Mouse (Mus musculus) adrenal gland, adult 2 months (tissue): ENCODE results near the gene Sart1. TPM values are rescaled to one million over a fixed set of nuclear protein-coding genes. Genes with fewer than 3 reads are reported as not detected.
A peak's percentile ranks its signal among the peaks of the same experiment; 100 is the strongest.

Experiments
- DNase-seq: peaks from one replicate; pipeline ENCODE4 v3.0.0; 2021
- long read RNA-seq: library from polyadenylated mRNA; stranded (forward); transcript quantifications from one replicate; pipeline ENCODE4 v2.0.0, GENCODE M21; 2021
- polyA plus RNA-seq: library from polyadenylated mRNA; depleted of rRNA; stranded (reverse); fragments of >200 nt; gene quantifications from 2 replicates; pipeline ENCODE4 v1.2.3, GENCODE M21; 2012; rRNA removed
- total RNA-seq, 2 experiments: library from RNA; stranded (reverse); gene quantifications; 2 replicates each; pipeline ENCODE4 v1.2.3; 2021

Sart1 gene
- 10 to 100 TPM; 72.2 to 88.9 TPM for total RNA-seq
- 5.4 and 8.1 TPM in 2 replicates for polyA plus RNA-seq
- long read RNA-seq, full-length matches to known transcripts = 70 of 75 reads
- long read RNA-seq, partial matches to known transcripts = 3 of 75 reads
- long read RNA-seq, other reads (novel, unspliced or antisense) = 2 of 75 reads

DNA sequence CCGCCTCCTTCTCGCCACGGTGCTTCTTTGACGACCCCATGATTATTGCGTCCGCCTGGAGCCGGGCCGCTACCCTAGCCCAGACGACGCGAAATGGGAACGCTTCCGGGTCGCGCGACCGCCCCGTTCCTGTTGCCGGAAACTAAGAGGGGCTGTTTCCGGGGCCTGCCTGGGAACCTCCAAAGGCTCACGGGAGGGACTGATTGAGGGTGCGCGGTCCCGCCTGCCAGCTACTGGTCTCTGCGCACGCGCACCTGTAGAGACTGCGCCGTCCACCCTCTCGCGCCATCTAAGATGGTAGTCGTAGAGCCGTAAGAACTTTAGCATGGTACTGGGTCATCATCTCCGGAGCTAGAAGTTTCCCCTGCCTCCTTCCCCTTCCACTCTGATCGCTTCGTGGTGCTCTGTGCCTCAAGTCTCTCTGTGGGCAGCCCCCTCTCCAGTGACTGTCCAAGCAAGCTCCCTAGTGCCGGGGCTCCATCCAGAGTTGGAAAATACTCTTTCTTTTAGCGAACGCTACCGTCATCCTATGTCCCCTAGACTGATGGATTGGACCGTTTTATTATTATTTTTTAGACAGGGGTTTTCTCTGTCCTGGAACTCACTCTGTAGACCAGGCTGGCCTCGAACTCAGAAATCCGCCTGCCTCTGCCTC, at the start of gene Sart1:
Gene Sart1, minus strand, starts transcription at position 116 of the 655 bp plus-strand sequence.
- DNase-seq = peak; percentile 97

DNA sequence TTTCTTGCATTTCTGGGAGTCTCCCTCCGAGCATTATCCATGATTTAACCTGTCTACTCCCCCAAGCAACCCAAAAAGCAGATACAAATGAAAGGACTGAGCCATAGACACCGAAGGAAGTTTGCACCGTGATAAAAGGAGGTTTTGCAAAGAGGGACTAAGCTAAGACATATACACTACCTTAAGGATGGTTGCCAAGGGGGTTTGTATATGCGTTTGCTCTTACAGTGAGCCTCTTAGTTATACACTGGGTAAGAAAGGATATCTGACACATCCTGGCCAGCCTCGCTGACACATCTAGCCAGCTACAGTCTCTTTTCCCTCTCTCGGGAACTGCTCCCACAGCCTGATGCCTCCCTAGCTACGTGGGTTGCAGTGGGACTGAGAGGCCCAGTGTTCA, 45.4 kb upstream of the Sart1 start:
- no peak for DNase-seq

DNA sequence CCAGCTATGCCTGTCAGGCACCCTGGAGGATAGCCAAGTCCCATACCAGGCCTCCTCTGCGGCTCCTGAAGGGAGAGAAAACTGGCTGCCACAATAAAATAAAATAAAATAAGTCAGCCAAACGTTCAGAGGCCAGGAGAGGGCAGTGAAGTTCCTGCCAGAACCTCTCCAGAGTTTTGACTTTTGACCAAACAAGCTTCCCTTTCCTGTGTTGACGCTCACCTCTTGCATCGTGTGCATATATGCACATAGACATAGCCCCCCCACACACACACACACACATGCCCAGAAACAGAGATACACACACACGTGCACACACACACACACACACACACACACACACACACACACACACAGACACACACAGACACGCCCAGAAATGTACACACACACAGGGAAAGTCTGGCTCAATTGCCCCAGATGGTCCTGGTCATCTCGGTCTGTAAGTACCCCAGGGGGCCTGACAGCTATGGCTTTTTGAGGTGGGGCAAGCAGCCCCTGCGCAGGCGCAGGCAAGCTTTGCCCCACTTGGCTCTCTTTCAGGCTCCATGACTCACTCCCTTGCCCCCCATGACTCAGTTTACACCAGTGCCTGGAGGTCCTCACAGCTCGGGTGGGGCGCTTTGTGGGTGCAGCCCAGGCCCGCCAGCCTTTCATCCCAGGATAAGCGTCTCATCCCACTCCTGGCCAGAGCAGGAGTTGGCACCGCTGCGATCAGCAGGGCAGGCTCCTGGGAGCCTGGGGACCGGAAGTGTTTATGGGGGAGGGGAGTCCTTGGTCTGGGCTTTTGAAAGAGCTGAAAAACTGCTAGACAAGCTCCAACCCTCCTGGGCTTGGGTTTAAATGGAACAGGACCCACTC, 44.7 kb upstream of the Sart1 start:
- DNase-seq = peak; percentile 73

DNA sequence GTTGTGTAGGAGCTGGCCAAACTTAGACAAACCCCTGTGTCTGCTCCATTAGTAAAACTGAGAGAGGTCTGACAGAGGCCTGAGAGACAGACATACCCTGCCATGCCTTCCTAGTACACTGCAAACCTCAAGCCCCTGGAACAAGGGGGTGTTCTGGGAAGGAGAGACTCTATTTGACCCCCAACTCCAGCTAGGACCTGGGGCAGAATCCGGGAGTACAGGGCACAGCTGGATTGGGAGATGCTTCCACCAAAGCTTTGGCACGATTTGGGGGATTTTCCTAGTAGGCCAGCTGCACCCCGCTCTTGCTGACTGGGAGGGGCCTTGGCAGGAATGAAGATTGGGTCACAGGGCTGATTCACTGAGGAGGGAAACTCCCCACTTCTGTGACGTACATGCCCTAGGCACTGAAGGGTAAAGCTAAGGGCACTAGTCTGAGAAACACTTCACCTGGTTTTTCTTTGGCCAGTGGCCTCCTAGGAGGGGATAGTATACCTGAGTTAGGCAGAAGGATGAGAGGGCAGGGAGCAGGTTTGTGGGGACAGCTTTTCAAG, 43.5 kb upstream of the Sart1 start:
- peak; percentile 68 for DNase-seq

DNA sequence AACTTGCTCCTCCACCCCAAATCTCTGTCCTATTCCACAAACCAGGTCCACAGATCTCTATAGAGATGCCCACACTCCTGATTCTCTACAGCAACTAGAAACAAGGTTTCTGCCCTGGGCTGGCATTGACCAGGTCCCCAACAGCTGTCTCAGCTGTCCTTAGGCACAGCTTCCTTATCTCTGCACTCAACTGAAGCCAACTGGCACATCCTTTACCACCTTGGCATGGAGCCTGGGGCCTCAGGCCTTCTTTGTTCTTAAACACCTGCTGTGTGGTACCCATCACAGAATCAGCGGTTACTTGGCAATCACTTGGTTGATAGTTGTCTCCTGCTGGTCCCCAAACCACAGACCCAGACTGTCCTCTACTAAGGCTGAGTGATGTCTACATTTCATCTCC, 41.9 kb upstream of the Sart1 start:
- no peak for DNase-seq

DNA sequence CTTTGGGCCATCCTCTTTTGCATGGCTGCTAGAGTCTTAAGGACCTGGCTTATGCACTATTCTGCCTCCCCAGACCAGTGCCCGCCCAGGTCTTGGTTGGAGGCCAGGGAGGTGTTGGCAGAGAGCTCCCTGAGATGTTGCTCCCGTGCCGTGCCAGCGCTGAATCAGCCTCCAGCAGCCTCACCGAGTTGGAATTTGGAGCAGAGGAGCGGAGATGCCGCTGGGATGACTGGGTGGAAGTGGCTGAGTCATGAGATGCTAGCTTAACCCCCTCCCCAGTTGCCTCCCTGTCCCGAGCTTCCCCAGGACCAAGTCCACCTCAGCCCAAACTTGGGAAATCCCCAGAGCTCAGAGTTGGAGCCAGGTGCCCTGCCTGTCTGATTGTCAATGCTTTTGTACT, 41.3 kb upstream of the Sart1 start:
- peak; percentile 94 for DNase-seq

DNA sequence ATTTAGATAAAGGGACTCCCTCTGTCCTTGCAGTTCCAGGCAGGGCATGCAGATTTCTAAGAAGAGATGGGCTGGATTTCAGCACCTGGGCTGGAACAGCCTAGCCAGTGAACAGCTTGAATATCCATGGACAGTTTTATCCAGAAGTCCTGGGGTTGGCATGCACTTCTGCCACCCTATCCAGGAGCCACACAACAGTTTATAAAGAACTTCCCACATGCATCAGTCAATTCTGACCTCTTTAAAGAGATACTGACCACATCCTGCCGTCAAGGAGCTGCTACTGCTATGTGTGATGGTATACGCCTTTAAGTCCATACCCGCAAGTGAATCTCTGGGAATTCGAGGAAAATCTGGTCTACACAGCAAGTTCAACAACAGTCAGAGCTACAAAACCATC, 40.7 kb upstream of the Sart1 start:
- no peak for DNase-seq

DNA sequence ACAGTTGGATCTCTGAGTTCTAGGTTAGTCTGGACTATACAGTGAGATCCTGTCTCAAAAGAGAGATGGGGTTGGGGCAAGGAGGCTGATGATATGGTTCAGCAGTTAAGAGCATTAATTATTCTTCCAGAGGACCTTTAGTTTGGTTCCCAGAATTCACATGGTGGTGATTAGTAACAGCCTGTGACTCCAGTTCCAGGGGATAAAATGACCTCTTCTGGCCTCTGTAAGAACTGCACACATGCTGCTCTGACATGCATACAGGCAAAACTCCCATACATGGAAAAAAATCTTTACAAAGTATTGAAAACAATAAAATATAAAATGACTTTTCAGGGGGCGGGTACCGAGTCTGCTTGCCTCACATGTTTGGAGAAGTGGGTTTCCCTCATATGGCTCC, 39.6 kb upstream of the Sart1 start:
- DNase-seq = no peak

DNA sequence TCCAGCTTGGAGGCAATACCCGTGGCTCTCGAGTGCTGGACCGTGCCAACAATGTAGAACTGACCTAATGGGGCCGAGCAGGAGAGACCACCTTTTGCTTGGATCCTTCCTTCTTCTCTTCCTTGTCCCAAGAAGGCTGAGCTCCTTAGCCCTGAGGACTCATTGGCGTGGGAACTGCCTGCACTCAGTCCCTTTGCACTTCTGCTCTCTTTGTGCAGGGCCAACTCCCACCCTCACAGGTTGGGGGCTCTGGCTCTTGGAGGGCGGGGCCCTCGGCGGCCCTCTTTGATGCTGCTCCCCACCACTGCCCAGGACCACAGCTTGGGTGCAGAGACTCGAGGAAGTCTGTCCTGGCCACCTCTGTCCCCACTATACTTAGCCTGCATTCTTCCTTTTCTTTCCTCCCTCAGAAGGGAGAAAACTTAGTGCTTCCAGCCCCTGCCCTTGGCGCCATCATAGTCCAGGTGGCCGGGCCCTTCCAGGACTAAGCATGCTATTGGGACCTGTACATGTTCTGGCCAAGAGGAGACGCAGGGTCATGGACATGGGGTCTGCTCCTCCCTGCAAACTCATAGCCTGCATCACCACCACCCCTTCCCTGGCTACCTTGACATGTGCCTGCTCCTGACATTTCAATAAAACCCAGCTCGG, 38.3 kb upstream of the Sart1 start:
- DNase-seq = no peak

DNA sequence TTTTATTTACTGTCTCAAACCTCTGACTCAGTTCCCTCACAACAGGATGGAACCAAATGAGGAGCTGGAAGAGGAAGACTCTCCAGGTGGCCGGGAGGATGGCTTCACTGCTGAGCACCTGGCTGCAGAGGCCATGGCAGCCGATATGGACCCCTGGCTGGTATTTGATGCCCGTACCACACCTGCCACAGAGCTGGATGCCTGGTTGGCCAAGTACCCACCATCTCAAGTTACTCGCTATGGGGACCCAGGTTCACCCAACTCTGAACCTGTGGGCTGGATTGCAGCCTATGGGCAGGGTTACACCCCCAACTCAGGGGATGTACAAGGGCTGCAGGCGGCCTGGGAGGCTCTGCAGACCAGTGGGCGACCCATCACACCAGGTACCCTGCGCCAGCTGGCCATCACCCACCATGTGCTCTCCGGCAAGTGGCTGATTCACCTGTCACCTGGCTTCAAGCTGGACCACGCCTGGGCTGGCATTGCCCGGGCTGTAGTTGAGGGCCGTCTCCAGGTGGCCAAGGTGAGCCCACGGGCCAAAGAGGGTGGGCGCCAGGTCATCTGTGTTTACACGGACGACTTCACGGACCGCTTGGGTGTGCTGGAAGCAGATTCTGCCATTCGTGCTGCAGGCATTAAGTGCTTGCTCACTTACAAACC, 37.5 kb upstream of the Sart1 start:
- no peak for DNase-seq

DNA sequence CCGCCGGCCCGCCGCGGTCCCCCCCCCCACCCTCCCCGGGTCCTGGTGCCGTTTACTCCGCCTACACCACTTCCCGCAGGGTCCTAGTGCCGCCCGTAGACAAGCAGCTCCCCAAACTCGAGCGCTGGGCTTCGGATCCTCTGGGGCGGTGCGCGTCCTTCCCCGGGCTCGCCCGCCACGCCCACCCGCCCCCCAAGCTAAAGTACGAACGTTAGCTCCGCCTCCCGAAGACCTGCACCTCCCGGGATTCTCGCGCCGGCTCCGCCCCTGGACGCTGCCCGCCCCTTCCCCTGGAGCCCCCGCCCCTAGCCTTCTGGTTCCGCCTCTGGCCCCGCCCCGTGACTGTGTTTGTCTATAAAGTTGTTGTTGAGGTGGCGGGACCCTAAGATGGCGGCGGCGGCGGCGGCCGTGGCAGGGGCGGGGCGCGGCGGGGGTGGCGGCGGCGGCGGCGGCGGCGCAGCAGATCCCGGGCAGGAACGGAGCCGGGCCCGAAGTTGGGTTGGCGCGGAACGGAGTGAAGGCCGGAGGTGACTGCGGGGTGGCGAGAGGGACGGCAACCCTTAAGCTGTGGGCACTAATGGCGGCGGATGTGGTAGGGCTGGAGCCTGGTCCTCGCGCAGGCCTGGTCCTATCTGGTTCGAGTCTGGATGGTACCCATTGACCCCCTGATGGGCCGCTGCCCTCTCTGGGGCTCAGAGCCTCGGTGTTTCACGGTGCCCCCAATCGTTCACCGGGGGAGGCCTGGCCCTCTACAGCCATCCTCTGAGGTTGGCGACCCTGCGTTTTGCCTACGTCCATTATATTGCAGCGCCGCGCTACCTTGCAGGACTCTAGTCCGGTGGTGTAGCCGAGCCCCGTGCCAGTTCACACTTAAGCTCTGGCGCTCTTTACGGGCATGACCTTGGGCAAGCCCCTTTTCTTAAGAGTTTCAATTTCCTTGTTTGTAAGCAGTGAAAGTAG, 36.6 kb upstream of the Sart1 start, which contains the start of the genes Drap1 and AI837181:
Gene Drap1, minus strand, starts transcription at position 198 of the 960 bp plus-strand sequence.
Gene AI837181, plus strand, starts transcription at position 363 of the 960 bp plus-strand sequence.
- DNase-seq = peak; percentile 96

DNA sequence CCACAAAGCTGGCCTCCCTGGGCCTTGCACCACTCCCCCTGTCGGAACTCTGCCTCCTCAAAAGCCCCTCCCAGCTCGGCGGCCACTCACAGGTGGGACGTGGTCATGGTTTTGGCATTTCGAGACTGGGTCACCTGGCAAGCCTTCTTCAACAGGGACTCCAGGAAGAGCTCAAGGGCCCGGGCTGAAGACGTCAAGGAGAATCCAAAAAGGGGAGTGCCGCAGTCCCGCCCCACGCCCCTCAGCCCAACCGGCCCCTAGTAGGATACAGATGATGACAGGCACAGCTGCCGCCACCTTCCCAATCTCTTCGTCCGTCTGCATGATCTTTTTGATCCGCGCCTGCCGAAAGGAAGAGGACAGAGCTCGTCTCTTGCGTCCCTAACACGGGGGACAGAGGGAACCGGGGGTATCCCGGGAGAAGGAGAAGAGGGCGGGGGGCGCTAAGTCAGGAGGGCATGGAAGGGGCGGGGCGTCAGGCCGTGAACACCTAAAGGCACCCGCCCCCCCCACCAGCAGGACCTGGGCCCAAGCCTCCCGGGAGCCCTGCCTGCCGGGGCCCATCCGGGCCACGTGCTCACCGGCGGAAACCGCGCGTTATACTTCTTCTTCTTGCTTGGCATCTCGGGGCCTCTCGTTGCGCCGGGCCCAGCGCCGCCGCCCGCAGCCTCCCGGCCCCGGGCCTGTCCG, 35.7 kb upstream of the Sart1 start:
- no peak for DNase-seq

DNA sequence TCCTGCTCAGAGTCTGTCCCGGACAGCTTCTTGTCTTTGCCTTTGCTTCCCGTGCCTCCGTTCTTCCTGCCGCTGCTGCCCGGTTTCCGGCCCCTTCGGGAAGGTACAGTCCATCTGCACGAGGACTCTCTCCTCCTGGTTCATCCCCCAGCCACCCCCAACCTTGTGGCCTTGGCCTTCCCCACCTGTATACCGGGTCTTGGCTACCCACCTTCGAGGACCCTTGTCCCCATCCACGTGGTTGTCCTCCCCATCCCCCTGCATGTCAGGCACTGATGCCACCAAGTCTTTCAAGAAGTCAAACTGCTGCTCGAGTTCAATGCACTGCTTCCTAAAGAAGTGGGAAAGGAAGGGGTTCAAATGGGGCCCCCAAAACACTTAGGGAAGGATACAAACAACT, 35.1 kb upstream of the Sart1 start:
- DNase-seq = no peak

DNA sequence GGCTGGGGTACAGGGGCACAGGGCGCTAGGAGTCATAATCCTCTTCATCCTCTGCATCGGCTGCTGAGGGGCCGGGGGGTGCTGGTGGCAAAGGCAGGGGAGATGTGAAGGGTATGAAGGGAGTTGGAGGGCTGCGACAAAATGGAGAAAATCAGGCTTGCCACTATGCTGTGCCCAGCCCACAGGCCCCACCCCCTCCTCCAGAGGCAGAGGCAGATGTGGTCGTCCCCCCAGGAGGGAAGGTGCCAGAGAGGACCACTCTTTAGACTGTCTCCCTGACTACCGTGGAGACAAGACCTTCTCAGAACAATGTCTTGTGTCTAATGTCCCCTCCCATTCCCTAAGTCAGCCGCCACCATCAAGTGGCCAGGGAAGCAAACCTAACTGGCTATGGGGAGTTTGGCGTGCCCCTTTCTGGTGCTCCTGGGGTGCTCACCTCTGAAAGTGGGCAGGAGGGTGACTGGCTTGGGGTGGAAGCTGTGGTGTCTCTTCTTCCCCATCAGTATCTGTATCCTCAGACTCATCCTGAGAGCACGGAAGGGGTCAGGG, 34.5 kb upstream of the Sart1 start:
- no peak for DNase-seq

DNA sequence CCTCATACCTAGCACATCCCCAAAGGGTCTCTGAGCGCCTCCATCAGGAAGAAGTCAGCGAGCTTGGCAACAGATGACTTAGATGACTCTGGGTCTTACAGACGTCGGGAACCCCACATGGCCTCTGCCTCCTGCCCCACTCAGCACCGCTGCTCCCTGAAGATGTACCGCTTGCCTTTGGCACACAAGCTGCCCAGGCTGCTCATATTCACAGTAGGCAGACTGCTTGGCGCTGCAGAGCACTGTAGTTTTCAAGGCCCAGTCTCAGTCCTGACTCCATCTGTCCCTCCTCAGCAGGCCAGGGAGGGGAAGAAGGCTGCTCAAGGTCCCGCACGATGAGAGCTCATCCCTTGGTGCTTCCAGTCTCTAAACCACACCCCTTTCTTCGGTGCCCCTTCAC, 33.8 kb upstream of the Sart1 start:
- DNase-seq = no peak

DNA sequence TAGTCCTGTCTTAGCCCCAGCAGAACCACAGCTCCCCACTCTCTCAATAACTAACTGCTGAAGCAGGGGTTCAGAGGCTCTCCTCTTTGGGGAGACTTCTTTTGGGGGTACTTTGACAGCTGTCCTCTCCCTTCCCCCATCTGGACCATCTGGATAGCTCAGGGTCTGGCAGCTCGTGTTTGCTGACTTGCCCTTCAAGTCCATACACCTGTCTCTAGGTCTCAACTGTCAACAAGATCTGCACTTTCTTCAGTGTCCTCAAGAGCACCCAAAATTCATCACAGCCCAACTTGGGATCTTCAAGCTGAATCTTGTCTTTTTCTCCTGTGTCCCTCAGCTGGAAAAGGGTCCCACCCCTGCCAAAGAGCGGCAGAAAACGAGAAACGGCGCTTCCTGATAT, 33.3 kb upstream of the Sart1 start:
- no peak for DNase-seq

DNA sequence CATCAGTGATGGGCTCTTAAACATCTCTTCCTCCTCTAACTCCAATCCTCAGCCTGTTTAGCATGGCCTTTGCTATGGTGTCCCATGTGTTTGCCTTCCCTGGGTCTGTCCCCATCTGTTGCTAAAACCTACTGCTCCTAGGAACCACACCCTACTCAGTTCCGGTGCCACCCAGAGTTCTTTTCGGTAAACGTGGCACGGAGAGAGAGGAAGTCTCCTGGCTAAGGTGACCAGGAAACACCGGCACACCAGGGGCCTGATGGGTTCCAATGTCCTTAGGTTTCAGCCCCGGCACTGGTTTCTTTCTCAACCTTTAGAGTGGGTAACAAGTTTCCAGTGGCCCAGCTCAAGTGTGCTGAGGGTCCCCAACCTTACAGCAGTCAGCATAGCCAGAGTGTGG, 32.1 kb upstream of the Sart1 start:
- no peak for DNase-seq

DNA sequence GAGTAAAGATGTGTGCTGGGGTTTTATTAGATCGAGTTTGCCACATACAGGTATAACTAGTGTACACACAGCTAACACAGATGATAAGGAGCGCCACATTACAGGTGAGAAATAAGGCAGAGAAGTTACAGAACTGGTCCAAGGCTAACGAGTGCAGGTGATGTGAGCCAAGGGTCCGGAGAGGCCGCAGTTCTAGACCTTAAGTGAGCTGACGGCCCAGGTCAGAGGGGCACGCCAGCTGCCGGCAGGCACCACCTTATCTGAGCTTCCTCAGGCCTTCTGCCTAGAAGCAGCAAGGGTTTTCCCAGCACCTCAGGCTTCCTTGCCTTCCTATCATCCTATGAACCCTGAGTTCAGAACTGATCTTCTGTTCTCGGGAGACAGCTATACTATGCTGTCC, 31.1 kb upstream of the Sart1 start:
- DNase-seq = no peak

DNA sequence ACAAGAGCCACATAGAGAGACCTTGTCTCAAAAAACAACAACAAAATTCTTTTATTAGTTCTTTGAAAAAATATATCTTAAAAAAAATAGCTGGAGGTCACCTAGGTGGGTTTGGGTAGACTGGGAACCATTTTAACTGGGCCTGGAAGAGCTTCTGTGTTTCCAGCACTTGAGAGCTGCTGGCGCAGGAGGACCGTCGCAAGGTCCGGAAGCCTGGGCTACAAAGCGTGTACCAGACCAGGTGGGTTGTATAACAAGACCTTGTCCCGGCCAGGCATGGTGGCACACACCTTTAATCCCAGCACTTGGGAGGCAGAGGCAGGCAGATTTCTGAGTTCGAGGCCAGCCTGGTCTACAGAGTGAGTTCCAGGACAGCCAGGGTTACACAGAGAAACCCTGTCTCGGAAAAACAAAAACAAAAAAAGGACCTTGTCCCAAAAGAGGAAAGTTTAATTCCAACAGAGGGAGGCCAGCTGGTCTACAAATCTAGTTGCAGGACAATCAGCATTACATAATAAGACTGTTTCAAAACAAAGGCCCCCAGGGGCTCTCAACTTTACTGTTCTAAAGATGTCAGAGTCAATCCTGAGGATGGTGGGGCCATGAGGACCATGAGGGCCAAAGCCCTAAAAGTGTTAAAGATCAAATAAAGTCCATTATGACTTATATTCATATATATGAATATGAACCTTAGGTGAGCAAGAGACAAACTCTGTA, 30.4 kb upstream of the Sart1 start:
- DNase-seq = no peak
